Mouse (Mus musculus): ENCODE results near the gene Fgf8. TPM values are rescaled to one million over a fixed set of nuclear protein-coding genes. Genes with fewer than 3 reads are reported as not detected.
A peak's percentile ranks its signal among the peaks of the same experiment; 100 is the strongest.

Fgf8 gene
- 20.8 and 24.2 TPM in 2 replicates for polyA plus RNA-seq (2015; fragmentation: Nextera tagmentation; extraction: Ambion mirVana)

GRCm38 (mm10) chr19:45742218-45742983 lies at the start of gene Fgf8:
Fgf8 (minus strand) TSS chr19:45742915.
- Histone ChIP-seq H3K9me3 (replicated peaks; ENCODE audit: low read length) (no peaks in the 10 kb centered on the region), H3K27ac (no peak within 1 kb of the TSS), H3K4me1 (replicated peaks; ENCODE audit: insufficient read depth, low read length) (peaks cover 20% of the 10 kb centered on the region; the same call in 1 of the 2 replicates), H3K9ac (ENCODE audit: low read depth, low read length) (peak within 1 kb of the TSS; percentile 28), H3K4me3 (replicated peaks; ENCODE audit: low read depth, low read length) (peak within 1 kb of the TSS; percentile 36), H3K4me2 (ENCODE audit: low read length) (peak within 1 kb of the TSS; percentile 71), H3K36me3 (ENCODE audit: insufficient read depth, low read length) (no peaks in the 10 kb centered on the region), H3K27me3 (ENCODE audit: insufficient read depth, low read length) (peaks cover 55% of the 10 kb centered on the region)
- no peak for TF ChIP-seq CTCF (IDR thresholded peaks at IDR 0.05; ENCODE audit: low read depth)
- under 1% methylated on average over 64 of the region's 68 CpGs for WGBS
- ATAC-seq (replicated peaks; ENCODE audit: low FRiP score, low read depth) (no peak), DNase-seq (ENCODE audit: low spot score) (no peak)

GRCm38 (mm10) chr19:45792404-45792803 lies 49.7 kb upstream of the Fgf8 start:
- WGBS, result 88% methylated on average over 6 of the region's 6 CpGs
- Histone ChIP-seq H3K36me3 (ENCODE audit: insufficient read depth, low read length) (no peaks in the 10 kb centered on the region), H3K27me3 (ENCODE audit: insufficient read depth, low read length) (no peaks in the 10 kb centered on the region), H3K4me1 (replicated peaks; ENCODE audit: insufficient read depth, low read length) (0 out of 2 replicates have a peak, but pooled peaks cover 2% of the 10 kb centered on the region), H3K4me3 (replicated peaks; ENCODE audit: low read depth, low read length) (no peak overlapping the region), H3K4me2 (ENCODE audit: low read length) (no peak overlapping the region), H3K9ac (ENCODE audit: low read depth, low read length) (no peak overlapping the region), H3K27ac (no peak overlapping the region), H3K9me3 (replicated peaks; ENCODE audit: low read length) (no peaks in the 10 kb centered on the region)
- DNase-seq (ENCODE audit: low spot score) (no peak), ATAC-seq (replicated peaks; ENCODE audit: low FRiP score, low read depth) (no peak)
- TF ChIP-seq CTCF (IDR thresholded peaks at IDR 0.05; ENCODE audit: low read depth), result no peak

GRCm38 (mm10) chr19:45789888-45790874 lies 47.5 kb upstream of the Fgf8 start:
- Histone ChIP-seq H3K27me3 (ENCODE audit: insufficient read depth, low read length) (no peaks in the 10 kb centered on the region), H3K36me3 (ENCODE audit: insufficient read depth, low read length) (no peaks in the 10 kb centered on the region), H3K27ac (no peak overlapping the region; the same call in 1 of the 2 replicates), H3K4me1 (replicated peaks; ENCODE audit: insufficient read depth, low read length) (no peaks in the 10 kb centered on the region), H3K4me2 (ENCODE audit: low read length) (no peak overlapping the region), H3K9me3 (replicated peaks; ENCODE audit: low read length) (no peaks in the 10 kb centered on the region), H3K4me3 (replicated peaks; ENCODE audit: low read depth, low read length) (no peak overlapping the region), H3K9ac (ENCODE audit: low read depth, low read length) (no peak overlapping the region)
- ATAC-seq (replicated peaks; ENCODE audit: low FRiP score, low read depth) (no peak), DNase-seq (ENCODE audit: low spot score) (peak; percentile 17)
- 74% methylated on average over 13 of the region's 13 CpGs for whole genome bisulfite sequencing
- no peak for TF ChIP-seq CTCF (IDR thresholded peaks at IDR 0.05; ENCODE audit: low read depth)

GRCm38 (mm10) chr19:45789365-45789764 lies 46.6 kb upstream of the Fgf8 start:
- Histone ChIP-seq H3K4me2 (ENCODE audit: low read length) (no peak overlapping the region), H3K27ac (no peak overlapping the region), H3K4me1 (replicated peaks; ENCODE audit: insufficient read depth, low read length) (no peaks in the 10 kb centered on the region), H3K27me3 (ENCODE audit: insufficient read depth, low read length) (no peaks in the 10 kb centered on the region), H3K9ac (ENCODE audit: low read depth, low read length) (no peak overlapping the region), H3K36me3 (ENCODE audit: insufficient read depth, low read length) (no peaks in the 10 kb centered on the region), H3K4me3 (replicated peaks; ENCODE audit: low read depth, low read length) (no peak overlapping the region), H3K9me3 (replicated peaks; ENCODE audit: low read length) (no peaks in the 10 kb centered on the region)
- WGBS, result 18% methylated on average over 7 of the region's 7 CpGs
- DNase-seq (ENCODE audit: low spot score), result peak; percentile 80
- no peak for ATAC-seq (replicated peaks; ENCODE audit: low FRiP score, low read depth)
- no peak for TF ChIP-seq CTCF (IDR thresholded peaks at IDR 0.05; ENCODE audit: low read depth)

GRCm38 (mm10) chr19:45788337-45788736 lies 45.6 kb upstream of the Fgf8 start:
- 76% methylated on average over 4 of the region's 4 CpGs for WGBS
- H3K4me2 ChIP-seq (ENCODE audit: low read length), result no peak overlapping the region

GRCm38 (mm10) chr19:45787450-45787849 lies 44.7 kb upstream of the Fgf8 start:
- Histone ChIP-seq H3K4me3 (replicated peaks; ENCODE audit: low read depth, low read length) (no peak overlapping the region), H3K9ac (ENCODE audit: low read depth, low read length) (no peak overlapping the region), H3K9me3 (replicated peaks; ENCODE audit: low read length) (no peaks in the 10 kb centered on the region), H3K36me3 (ENCODE audit: insufficient read depth, low read length) (no peaks in the 10 kb centered on the region), H3K27ac (no peak overlapping the region), H3K4me2 (ENCODE audit: low read length) (no peak overlapping the region), H3K27me3 (ENCODE audit: insufficient read depth, low read length) (no peaks in the 10 kb centered on the region), H3K4me1 (replicated peaks; ENCODE audit: insufficient read depth, low read length) (no peaks in the 10 kb centered on the region)
- DNase-seq (ENCODE audit: low spot score), result no peak
- 77% methylated on average over 3 of the region's 3 CpGs for WGBS
- no peak for TF ChIP-seq CTCF (IDR thresholded peaks at IDR 0.05; ENCODE audit: low read depth)
- no peak for ATAC-seq (replicated peaks; ENCODE audit: low FRiP score, low read depth)

More at GRCm38 (mm10) chr19:45788337-45788736, 45.6 kb upstream of the Fgf8 start:
- no peak for DNase-seq (ENCODE audit: low spot score)
- Histone ChIP-seq H3K27ac (no peak overlapping the region), H3K36me3 (ENCODE audit: insufficient read depth, low read length) (no peaks in the 10 kb centered on the region), H3K4me3 (replicated peaks; ENCODE audit: low read depth, low read length) (no peak overlapping the region), H3K4me1 (replicated peaks; ENCODE audit: insufficient read depth, low read length) (no peaks in the 10 kb centered on the region), H3K27me3 (ENCODE audit: insufficient read depth, low read length) (no peaks in the 10 kb centered on the region), H3K9ac (ENCODE audit: low read depth, low read length) (no peak overlapping the region), H3K9me3 (replicated peaks; ENCODE audit: low read length) (no peaks in the 10 kb centered on the region)
- ATAC-seq (replicated peaks; ENCODE audit: low FRiP score, low read depth), result no peak
- no peak for TF ChIP-seq CTCF (IDR thresholded peaks at IDR 0.05; ENCODE audit: low read depth)
